Mouse (Mus musculus): ENCODE measurements around the gene Aqp7. TPM values are rescaled to one million over a fixed set of nuclear protein-coding genes. Genes with fewer than 3 reads are reported as not detected.

The Aqp7 gene
- total RNA-seq (2023): not detected

GRCm38 (mm10) chr4:41047524-41048271 lies at the start of gene Aqp7:
TSS of gene Aqp7 (minus strand) at chr4:41048139.

Other genes starting within 250 kb of the Aqp7 start
- gene B4galt1, start 194.1 kb downstream of the Aqp7 start, total RNA-seq (2023): 10 to 100 TPM; 53.6 to 58.1 TPM
- gene Spink4, start 128.1 kb downstream of the Aqp7 start, total RNA-seq (2023): not detected
- gene Bag1, start 99.8 kb downstream of the Aqp7 start, total RNA-seq (2023): 10 to 100 TPM; 80.8 to 81.4 TPM
- gene Chmp5, start 99.7 kb downstream of the Aqp7 start, total RNA-seq (2023): 10 to 100 TPM; 52.3 to 56.3 TPM
- gene Nfx1, start 77.2 kb downstream of the Aqp7 start, total RNA-seq (2023): 10 to 100 TPM; 47.4 to 52.6 TPM
- gene Aqp3, start 50.0 kb upstream of the Aqp7 start, total RNA-seq (2023): under 1 TPM in 1 of 2 experiments, not detected in 1; 0.45 TPM
- 10 to 100 TPM; 35.6 to 39.7 TPM for gene Nol6, start 76.3 kb upstream of the Aqp7 start, total RNA-seq (2023)
- 10 to 100 TPM; 58.4 to 72.8 TPM for gene Ube2r2, start 87.6 kb upstream of the Aqp7 start, total RNA-seq (2023)
- 10 to 100 TPM; 25.3 to 26.9 TPM for gene Ubap2, start 227.0 kb upstream of the Aqp7 start, total RNA-seq (2023)

Measured in monocyte, adult 59 days (primary cell).